Mouse (Mus musculus) liver (tissue): Measurements from ENCODE around the gene Fbxl19.

Source experiments
- DNase-seq: peaks from one replicate; pipeline ENCODE4 v3.0.0-alpha.2; 2020; ENCODE audit warnings: mixed read lengths

Gene Fbxl19

DNA sequence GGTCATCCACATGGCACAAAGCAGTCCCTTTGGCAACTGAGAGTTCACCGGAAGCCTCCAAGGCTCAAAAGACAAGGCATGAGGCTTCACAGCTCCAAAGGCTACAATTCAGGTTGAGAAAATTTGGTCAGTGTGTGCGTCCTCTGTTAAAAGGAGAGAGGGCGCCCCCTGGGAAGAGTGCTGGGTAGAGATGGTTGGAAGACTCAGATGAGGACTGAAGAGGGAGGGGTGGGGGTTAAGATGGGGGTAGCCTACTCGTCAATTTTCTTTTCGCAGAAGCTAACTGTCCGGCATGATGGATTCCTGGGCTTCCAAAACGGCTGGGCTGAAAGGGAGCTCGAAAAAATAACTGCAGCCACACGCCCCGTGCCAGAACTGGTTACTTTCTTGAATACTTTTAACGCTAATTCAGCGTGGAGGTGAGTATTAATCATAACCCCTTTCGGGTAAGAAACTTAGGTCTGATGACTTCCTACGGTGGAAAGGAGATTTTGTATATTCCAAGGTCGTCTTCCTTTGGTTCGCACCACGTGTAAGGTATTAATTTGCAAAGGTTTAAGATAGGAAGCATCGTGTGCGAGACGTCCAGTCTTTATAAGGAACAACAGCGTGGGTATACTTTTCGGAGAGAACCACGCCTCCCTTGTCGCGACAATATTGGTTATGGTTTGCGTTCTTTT is at the start of gene Fbxl19:
TSS of gene Fbxl19 (plus strand) at position 178 of the 680 bp plus-strand sequence.
- DNase-seq = peak; percentile 78

GRCm38 (mm10) chr7:127698986-127699385 is 45.4 kb upstream of the Fbxl19 start:
- no peak for DNase-seq

DNA sequence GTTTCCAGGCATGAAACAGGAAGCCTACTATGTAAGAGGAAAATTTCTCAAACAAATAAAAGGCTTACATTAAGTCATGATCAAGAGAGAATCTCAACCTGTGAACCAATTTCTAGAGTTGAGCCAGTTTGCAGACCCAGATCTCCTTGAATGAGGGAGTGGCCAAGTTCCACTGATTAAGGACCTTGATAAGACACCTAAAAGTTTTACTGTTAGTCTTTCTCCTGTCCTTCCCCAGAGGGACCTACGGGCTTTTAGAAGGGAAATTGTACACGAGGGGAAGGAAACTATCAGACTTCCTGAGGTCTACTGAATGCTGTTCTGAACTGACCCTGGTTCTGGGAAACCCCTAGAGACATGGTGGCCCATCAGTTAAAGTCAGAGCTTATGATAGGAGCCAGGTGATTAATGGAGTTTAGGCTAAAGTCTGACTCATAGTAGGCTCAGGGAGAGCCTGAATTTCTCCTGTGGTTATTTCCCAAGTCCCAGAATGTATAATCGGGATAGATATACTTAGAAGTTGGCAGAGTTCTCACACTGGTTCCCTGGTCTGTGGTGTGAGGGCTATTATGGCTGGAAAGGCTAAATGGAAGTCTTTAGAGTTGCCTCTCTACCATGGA is 43.5 kb upstream of the Fbxl19 start:
- no peak for DNase-seq

- no peak for DNase-seq
Observed at GRCm38 (mm10) chr7:127703561-127704178, 40.7 kb upstream of the Fbxl19 start.

DNA sequence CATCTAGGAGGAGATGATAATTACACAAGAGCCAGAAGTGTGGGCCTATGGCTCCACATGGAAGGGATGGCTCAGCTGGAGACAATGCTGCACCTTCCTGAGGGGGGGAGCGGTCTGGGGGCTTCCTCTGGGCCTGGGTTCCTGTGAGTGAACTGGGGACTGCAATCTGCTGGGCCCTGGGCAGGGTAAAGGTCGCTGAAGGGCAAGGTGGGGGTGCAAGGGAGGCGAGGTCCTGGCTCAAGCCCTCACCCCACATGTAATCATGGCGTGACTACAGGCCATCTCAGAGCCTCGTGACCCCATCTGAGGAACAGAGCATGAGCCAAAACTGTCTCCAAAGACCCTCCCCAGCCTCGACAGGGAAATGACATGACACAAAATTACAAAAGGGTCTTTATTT is 39.7 kb upstream of the Fbxl19 start:
- DNase-seq = no peak

DNA sequence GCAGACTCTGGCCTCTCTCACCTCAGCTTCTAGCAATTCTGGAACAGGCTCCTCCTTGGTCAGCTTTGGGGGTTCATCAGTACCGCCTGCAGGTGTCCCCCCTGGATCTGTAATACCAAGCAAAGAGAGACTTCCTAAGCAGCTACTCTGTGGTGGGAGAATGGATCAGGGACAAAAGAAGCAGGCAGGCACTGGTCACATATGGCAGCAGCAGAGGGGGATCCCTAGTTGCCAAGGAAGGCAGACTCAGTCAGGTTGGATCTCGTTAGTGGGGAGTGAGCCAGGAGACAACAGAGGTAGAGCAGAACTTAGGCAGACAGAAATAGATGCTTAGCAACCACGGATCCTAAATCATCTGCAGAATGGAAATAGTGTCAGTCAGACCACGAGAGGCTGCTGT is 38.6 kb upstream of the Fbxl19 start:
- no peak for DNase-seq

GRCm38 (mm10) chr7:127707045-127707956 is 37.0 kb upstream of the Fbxl19 start:
- peak; percentile 18 for DNase-seq

GRCm38 (mm10) chr7:127707957-127708206 is 36.5 kb upstream of the Fbxl19 start:
- DNase-seq = no peak

DNA sequence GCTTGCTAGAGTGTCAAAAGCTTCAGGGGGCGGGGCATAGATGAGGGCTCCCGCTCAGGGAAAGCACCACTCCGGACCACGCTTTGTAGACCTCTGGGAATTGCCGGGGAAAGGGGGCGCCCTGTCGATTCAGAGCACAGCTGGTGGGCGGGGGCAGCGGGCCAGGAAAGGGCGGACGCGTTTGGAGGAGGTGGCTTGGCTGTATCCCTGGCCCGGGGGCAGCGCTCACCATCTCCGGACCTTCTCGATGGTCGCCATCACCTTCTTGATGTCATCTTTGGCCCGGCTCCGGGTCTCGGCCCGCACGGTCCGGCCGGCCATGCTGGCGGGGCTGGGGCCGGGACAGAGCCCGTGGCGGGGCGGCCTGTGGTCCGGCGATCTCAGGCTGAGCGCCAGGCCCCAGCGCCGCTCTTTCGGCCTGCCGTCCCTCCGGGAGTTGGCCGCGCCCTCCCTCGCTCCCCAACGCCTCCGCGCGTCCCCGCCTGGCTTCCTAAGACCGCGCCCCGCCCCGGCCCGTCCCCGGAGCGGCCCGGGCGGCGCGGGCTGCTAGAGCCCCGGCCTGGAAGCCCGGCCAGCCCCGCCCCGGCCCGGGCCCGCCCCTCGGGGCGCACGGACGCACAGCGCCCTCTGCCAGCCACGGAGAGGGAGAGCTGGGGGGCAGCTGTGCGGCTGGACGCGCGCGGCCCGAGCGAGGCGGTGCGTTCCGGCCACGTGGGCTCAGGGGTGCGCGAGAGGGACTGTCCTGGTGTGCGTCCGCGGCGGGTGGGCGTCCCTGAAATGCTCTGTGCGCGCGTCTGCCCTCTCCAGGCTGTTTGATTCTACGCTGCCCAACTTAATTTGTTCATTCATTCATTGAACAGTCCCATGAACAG is 35.9 kb upstream of the Fbxl19 start, which contains the start of gene Bcl7c:
TSS of gene Bcl7c (minus strand) at position 727 of the 872 bp plus-strand sequence.
- DNase-seq = peak; percentile 91

- DNase-seq = no peak
Observed at GRCm38 (mm10) chr7:127709261-127709979, 34.9 kb upstream of the Fbxl19 start.

DNA sequence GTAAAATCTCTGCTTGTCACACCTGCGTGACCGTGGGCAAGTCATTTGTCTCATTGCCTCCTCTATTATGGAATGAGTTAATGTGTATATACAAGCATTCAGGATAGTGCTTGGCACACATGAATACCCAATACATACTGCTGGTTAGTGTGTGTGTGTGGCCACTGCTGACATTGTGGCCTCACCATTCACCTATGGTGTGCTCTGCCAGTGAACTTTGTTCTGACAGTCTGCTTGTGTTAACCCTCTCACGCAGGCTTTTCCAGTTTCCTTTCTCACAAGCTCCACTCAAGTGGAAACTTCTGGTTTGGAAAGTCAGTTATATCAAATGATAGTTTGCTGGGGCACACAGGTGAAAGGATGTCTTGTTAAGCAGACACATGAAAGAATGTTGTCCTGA is 33.3 kb upstream of the Fbxl19 start:
- DNase-seq = no peak

DNA sequence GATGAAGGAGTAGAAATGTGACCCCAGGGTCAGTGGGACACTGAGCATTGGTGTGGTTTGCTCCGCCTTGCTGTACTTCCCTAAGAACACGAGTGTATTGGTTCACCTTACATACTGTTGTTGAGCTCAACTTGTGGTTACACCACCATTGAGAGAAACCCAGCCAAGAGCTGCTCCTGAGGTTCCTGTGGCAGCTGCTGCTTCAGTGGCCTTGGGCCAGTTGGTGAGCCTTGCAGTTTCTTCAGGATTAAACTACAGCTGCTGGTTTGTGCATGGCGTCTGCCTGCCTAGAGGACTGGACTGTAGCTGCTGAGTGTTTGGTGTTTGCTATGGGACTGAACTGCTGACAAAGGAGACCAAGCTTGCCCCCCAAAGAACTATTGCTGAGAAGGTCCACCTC is 32.9 kb upstream of the Fbxl19 start:
- DNase-seq = no peak

DNA sequence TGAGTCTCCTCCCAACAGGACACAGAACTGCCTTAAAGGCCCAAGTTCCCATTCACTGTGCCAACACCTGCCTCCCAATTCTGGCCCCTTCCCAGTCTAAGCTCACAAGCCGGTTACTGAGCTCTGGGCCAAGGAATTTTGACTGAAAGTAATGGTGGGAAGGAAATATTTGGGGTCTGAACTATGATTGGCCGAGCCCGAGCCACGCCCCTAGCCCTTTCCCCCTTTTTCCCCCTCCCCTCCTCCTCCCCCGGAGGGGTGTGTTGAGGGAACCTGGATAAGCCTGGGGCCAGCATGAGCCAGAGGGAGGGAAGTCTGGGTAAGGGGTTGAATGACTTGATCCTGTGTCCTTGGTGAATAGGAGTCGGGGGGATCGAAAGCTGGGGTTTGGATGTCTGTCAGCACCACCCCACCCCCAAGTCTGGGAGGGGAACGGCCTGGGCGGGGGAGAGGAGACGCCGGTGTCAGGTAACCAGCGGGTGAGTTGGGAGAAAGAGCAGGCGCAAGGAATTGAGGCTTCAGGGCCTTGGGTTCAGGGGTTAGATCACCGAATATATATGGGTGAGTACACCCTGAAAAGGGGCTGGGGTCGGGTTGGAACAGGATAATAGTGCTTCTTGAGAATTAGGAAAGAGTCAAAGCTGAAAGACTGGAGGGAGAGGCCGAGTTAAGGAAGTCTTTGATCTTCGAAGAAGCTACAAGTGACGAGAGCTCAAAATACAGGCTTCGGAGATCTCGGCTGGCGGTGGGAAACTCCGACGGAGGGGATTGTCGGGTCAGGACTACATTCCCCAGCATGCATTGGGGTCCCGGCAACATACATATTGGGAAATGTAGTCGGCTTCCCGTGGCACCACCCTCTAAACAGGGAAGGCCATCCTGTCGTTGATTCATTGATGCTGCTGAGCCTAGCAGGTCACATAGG is 31.6 kb upstream of the Fbxl19 start, which contains the start of gene Ctf1:
TSS of gene Ctf1 (plus strand) at position 276 of the 925 bp plus-strand sequence.
- peak; percentile 74 for DNase-seq

GRCm38 (mm10) chr7:127714816-127715215 is 29.5 kb upstream of the Fbxl19 start:
- DNase-seq = no peak

GRCm38 (mm10) chr7:127716992-127717391 is 27.4 kb upstream of the Fbxl19 start:
- peak; percentile 71 for DNase-seq

DNA sequence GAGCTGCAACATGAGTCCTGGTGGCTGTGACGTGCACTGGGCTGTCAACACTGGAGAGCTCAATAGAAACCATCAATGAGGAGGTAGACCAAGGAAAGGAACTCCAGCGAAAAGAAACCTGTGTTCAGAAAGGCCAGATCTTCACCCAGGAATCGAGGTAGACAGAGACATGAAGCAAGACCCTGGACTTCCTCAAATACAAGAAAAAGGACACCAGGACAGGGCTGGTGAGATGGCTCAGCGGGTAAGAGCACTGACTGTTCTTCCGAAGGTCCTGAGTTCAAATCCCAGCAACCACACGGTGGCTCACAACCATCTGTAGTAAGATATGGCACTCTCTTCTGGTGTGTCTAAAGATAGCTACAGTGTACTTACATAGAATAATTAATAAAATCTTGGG is 26.0 kb upstream of the Fbxl19 start:
- DNase-seq = no peak

- no peak for DNase-seq
Observed at GRCm38 (mm10) chr7:127719258-127719657, 25.1 kb upstream of the Fbxl19 start.

DNA sequence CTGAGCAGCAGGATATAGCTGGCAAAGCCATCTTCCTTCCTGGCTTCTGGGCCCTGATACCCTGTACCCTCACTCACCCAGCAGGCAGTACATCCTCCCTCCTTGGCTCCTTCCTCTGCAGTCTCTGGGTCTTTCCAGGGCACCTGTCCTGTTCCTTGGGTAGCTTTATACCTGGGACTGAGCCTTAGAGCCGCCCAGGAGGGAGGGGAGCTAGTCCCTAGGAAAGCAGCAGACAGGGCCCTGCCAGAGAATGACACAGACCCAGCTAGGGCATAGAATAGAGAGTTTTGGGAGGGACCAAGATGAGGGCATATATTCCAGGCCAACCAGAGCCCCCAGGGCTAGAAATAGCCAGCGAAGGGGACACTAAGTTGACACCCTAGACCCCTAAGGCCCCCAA is 18.9 kb upstream of the Fbxl19 start:
- DNase-seq = no peak

DNA sequence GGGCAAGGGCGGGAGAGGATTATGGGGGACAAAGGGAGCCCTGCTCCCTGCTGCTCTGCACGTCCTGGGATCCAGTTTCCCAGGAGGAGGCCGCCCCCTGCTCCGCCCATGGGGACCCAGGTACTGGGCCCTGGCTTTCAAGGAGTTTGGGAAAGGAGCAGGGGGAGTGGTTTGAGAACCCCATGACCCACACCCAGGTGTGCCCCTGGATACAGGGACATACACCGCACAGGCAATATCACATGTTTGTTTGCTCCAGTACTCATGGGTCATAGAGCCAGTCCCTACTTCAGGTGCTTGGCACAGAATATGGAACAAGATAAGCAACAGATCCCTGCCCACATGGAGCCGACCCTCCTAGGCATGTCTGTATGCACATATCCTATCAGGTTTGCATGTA is 18.4 kb upstream of the Fbxl19 start:
- no peak for DNase-seq

DNA sequence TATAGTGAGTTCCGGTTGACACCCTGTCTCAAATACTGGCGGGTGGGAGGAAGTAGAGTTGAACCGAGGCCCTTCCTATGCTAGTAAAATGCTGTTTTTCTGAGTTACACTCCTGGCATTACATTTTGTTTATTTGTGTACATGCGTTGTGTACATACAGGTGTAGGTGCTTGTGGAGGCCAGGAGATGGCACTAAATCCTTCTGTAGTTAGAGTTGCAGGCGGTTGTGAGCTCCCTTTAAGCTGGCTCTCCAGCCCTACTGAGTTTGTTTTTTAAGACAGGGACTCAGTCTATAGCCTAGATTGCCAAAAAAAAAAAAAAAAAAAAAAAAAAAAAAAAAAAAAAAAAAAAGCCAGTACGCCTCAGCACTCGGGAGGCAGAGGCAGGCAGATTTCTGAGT is 16.4 kb upstream of the Fbxl19 start:
- no peak for DNase-seq
